Mouse (Mus musculus): ENCODE measurements around the gene Nab2. TPM values are rescaled to one million over a fixed set of nuclear protein-coding genes. Genes with fewer than 3 reads are reported as not detected.

The Nab2 gene
- polyA plus RNA-seq, 1 experiment from 2014 or later: 6.8 TPM

DNA sequence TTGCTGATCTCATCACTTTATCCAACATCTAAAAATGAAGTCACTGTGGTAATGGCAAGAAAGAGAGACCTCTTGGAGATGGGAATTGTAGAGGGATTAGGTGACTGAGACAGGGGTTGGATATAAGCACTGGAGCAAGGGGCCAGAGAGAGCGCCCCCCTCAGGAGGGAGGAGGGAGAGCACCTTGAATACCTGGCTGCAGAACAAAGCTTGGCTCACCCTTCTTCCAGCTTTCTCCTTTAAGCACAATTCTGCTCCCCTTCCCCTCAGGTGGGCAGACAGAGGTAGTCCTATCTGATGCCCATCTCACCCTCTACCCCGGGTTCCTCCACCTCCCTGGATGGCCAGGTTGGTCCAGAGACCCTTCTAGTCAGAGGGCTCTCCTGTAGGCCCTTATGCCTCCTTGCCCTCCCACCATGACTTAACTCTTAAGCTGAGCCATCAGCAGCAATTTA is 36.4 kb upstream of the Nab2 start, which contains the start of gene Myo1a:
Gene Myo1a (plus strand): TSS at position 405 of the 455 bp plus-strand sequence.
- H3K9me3 ChIP-seq (ENCODE audit: control insufficient read depth, low read length): no peaks in the 10 kb centered on the region
- no peak for ATAC-seq (ENCODE audit: low FRiP score, low TSS enrichment)
- WGBS: 78% methylated on average over 2 of the region's 2 CpGs
- peak within 1 kb of the TSS; percentile 34 for H3K4me2 ChIP-seq (replicated peaks; ENCODE audit: low read depth)
- DNase-seq (ENCODE audit: low spot score): no peak
- H3K9ac ChIP-seq (ENCODE audit: low read length): no peak within 1 kb of the TSS
- peak; percentile 42 for TF ChIP-seq CTCF (IDR thresholded peaks at IDR 0.05; ENCODE audit: low read depth)
- TF ChIP-seq EP300 (optimal IDR thresholded peaks at IDR 0.05): no peak
- H3K36me3 ChIP-seq (ENCODE audit: control insufficient read depth, insufficient read depth, low read length): no peaks in the 10 kb centered on the region
- H3K27ac ChIP-seq (replicated peaks): peak within 1 kb of the TSS; percentile 78
- H3K4me1 ChIP-seq (replicated peaks; ENCODE audit: control insufficient read depth, insufficient read depth): no peaks in the 10 kb centered on the region
- H3K27me3 ChIP-seq (ENCODE audit: control insufficient read depth, insufficient read depth, low read length): no peaks in the 10 kb centered on the region
- peak within 1 kb of the TSS; percentile 19 for H3K4me3 ChIP-seq (ENCODE audit: low read depth, low read length)

DNA sequence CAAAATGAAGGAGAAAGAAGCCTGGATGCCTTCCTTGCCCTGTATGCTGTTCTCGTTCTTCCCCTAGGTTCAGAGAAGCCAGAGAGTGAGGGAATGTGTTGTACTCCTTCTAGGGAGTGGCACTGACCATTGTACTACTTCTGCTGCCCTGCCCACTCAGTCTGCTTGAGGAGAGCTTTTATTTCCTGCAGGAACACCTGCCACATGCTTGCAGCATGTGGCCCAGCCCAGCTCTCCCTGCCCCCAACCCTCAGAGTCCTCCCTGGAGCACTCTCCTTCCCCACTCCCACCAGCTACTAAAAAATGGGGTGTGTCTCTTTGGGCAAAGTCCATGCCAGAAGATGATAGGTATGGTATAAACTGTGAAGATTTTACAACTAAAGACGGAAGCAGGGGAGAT is 35.9 kb upstream of the Nab2 start:
- Histone ChIP-seq H3K27ac (replicated peaks) (peak overlapping the region; percentile 78; the same call in 1 of the 2 replicates), H3K9ac (ENCODE audit: low read length) (no peak overlapping the region), H3K4me3 (ENCODE audit: low read depth, low read length) (no peak overlapping the region), H3K36me3 (ENCODE audit: control insufficient read depth, insufficient read depth, low read length) (no peaks in the 10 kb centered on the region; the same call in 1 of the 2 replicates), H3K4me1 (replicated peaks; ENCODE audit: control insufficient read depth, insufficient read depth) (no peaks in the 10 kb centered on the region), H3K27me3 (ENCODE audit: control insufficient read depth, insufficient read depth, low read length) (no peaks in the 10 kb centered on the region), H3K4me2 (replicated peaks; ENCODE audit: low read depth) (0 out of 2 replicates have a peak overlapping the region, but pooled peaks have one; percentile 34), H3K9me3 (ENCODE audit: control insufficient read depth, low read length) (no peaks in the 10 kb centered on the region)
- peak; percentile 69 for DNase-seq (ENCODE audit: low spot score)
- 43% methylated on average over 2 of the region's 2 CpGs for WGBS
- peak; percentile 90 for ATAC-seq (ENCODE audit: low FRiP score, low TSS enrichment)
- TF ChIP-seq EP300 (optimal IDR thresholded peaks at IDR 0.05): no peak
- TF ChIP-seq CTCF (IDR thresholded peaks at IDR 0.05; ENCODE audit: low read depth): no peak

DNA sequence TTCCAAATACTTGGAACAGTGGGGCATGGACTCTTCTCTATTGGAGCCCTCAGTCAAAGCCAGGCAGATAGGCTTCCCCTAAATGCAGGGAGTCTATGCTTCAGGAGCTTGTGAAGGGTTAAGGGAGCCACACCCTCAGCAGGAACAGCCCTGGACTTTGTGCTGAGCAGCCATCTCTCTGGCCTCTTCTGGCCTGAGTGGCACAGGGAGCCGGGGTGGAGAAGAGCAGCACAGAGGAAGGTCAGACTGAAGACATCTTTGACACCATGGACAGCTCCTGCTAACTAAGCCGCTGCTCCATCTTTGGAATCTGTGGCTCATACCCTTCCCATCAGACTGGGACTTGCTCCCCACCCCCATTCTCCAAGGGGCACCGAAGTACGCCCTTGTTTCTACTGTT is 34.9 kb upstream of the Nab2 start:
- DNase-seq (ENCODE audit: low spot score) (peak; percentile 66), ATAC-seq (ENCODE audit: low FRiP score, low TSS enrichment) (peak; percentile 79)
- Histone ChIP-seq H3K27me3 (ENCODE audit: control insufficient read depth, insufficient read depth, low read length) (no peaks in the 10 kb centered on the region), H3K4me2 (replicated peaks; ENCODE audit: low read depth) (peak overlapping the region; percentile 34), H3K4me3 (ENCODE audit: low read depth, low read length) (peak overlapping the region; percentile 19), H3K9me3 (ENCODE audit: control insufficient read depth, low read length) (no peaks in the 10 kb centered on the region), H3K9ac (ENCODE audit: low read length) (no peak overlapping the region), H3K27ac (replicated peaks) (peak overlapping the region; percentile 78), H3K36me3 (ENCODE audit: control insufficient read depth, insufficient read depth, low read length) (no peaks in the 10 kb centered on the region; the same call in 1 of the 2 replicates), H3K4me1 (replicated peaks; ENCODE audit: control insufficient read depth, insufficient read depth) (no peaks in the 10 kb centered on the region)
- no peak for TF ChIP-seq CTCF (IDR thresholded peaks at IDR 0.05; ENCODE audit: low read depth)
- TF ChIP-seq EP300 (optimal IDR thresholded peaks at IDR 0.05): no peak
- 36% methylated on average over 4 of the region's 4 CpGs for WGBS

DNA sequence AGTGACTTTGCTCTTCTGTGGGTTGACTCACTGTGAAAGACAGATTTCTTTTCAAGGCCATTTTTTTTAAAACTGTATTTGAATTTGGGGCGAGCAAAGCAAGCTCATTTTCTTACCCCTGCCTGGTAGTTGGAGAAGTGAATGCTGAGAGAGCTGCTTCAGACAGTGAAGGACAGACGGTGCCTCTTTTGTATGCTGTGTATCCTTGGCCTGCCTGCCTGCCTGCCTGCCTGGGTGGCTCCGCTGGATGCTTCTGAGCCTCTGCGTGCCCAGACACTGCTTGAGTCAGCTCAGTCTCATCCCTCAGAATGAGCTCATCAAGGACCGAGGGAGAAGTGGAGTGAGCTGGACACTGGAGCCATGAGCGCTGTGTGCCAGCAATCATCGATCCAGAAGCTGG is 30.6 kb upstream of the Nab2 start:
- Histone ChIP-seq H3K9ac (ENCODE audit: low read length) (no peak overlapping the region), H3K9me3 (ENCODE audit: control insufficient read depth, low read length) (no peaks in the 10 kb centered on the region), H3K4me1 (replicated peaks; ENCODE audit: control insufficient read depth, insufficient read depth) (no peaks in the 10 kb centered on the region), H3K36me3 (ENCODE audit: control insufficient read depth, insufficient read depth, low read length) (peaks cover 6% of the 10 kb centered on the region), H3K27me3 (ENCODE audit: control insufficient read depth, insufficient read depth, low read length) (no peaks in the 10 kb centered on the region), H3K4me3 (ENCODE audit: low read depth, low read length) (no peak overlapping the region), H3K4me2 (replicated peaks; ENCODE audit: low read depth) (no peak overlapping the region), H3K27ac (replicated peaks) (no peak overlapping the region)
- DNase-seq (ENCODE audit: low spot score) (no peak), ATAC-seq (ENCODE audit: low FRiP score, low TSS enrichment) (no peak)
- 90% methylated on average over 7 of the region's 7 CpGs for WGBS
- TF ChIP-seq EP300 (optimal IDR thresholded peaks at IDR 0.05) (no peak), CTCF (IDR thresholded peaks at IDR 0.05; ENCODE audit: low read depth) (no peak)

DNA sequence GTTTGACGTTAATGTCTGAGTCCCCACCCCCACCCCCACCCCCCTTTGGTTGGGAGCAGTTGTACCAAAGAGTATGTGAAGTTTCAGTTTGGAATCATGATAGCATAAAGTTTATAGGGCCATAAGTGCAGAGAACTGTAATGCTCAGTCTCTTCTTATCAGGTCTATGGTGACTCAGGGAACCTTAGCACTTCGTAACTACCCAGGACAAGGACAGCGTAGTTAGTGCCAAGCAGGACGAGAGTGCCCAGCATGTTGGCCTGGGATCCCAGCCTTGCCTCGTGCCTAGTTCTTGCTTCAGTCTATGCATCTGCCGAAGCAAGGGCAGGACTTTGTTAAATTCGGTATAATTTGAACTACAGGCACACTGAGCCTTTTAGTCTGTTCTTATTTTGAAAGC is 27.4 kb upstream of the Nab2 start:
- ATAC-seq (ENCODE audit: low FRiP score, low TSS enrichment) (no peak), DNase-seq (ENCODE audit: low spot score) (no peak)
- Histone ChIP-seq H3K4me1 (replicated peaks; ENCODE audit: control insufficient read depth, insufficient read depth) (no peaks in the 10 kb centered on the region), H3K27me3 (ENCODE audit: control insufficient read depth, insufficient read depth, low read length) (no peaks in the 10 kb centered on the region), H3K9ac (ENCODE audit: low read length) (no peak overlapping the region), H3K4me3 (ENCODE audit: low read depth, low read length) (no peak overlapping the region), H3K27ac (replicated peaks) (no peak overlapping the region), H3K36me3 (ENCODE audit: control insufficient read depth, insufficient read depth, low read length) (peaks cover 10% of the 10 kb centered on the region), H3K9me3 (ENCODE audit: control insufficient read depth, low read length) (no peaks in the 10 kb centered on the region), H3K4me2 (replicated peaks; ENCODE audit: low read depth) (no peak overlapping the region)
- no peak for TF ChIP-seq CTCF (IDR thresholded peaks at IDR 0.05; ENCODE audit: low read depth)
- 90% methylated on average over 7 of the region's 7 CpGs for whole genome bisulfite sequencing

DNA sequence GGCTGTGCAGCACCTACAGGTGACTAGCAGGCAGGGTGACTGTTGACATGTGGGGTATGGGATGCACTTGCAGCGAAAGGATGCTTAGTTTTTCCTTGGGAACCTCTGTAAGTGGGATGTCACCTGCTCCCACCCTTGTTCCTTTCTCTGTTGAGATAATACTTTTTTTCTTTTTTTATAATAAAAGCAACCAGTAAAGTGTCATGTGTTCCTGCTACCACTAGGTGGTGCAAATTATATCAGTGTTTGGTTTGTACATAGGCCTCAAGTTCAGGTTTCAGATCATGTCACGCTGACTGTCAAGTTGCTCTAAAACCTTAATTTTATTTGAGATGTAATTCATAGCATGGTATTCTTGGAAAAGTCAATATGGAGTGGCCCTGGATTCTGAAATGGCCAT is 26.3 kb upstream of the Nab2 start:
- no peak overlapping the region for H3K4me2 ChIP-seq (replicated peaks; ENCODE audit: low read depth)
- no peak overlapping the region for H3K4me3 ChIP-seq (ENCODE audit: low read depth, low read length)
- no peak overlapping the region for H3K27ac ChIP-seq (replicated peaks)
- TF ChIP-seq CTCF (IDR thresholded peaks at IDR 0.05; ENCODE audit: low read depth) (peak; percentile 87), EP300 (optimal IDR thresholded peaks at IDR 0.05) (no peak)
- peaks cover 10% of the 10 kb centered on the region for H3K36me3 ChIP-seq (ENCODE audit: control insufficient read depth, insufficient read depth, low read length)
- DNase-seq (ENCODE audit: low spot score) (no peak), ATAC-seq (ENCODE audit: low FRiP score, low TSS enrichment) (no peak)
- H3K9ac ChIP-seq (ENCODE audit: low read length): no peak overlapping the region
- no peaks in the 10 kb centered on the region for H3K27me3 ChIP-seq (ENCODE audit: control insufficient read depth, insufficient read depth, low read length)
- no peaks in the 10 kb centered on the region for H3K9me3 ChIP-seq (ENCODE audit: control insufficient read depth, low read length)
- no peaks in the 10 kb centered on the region for H3K4me1 ChIP-seq (replicated peaks; ENCODE audit: control insufficient read depth, insufficient read depth)
- WGBS: 45% methylated on average over 2 of the region's 2 CpGs

Measured in stomach, postnatal 0 days (tissue).